Mouse (Mus musculus) cerebellum, adult 2 months (tissue): ENCODE measurements around the gene Psenen.

Experiments
- CTCF ChIP-seq: fragments of 200-500 bp; IDR thresholded peaks from 2 replicates; pipeline ENCODE4 v1.5.1; 2011; ENCODE audit warnings: low read depth, mild to moderate bottlenecking, control low read depth, low read length, moderate library complexity, borderline replicate concordance; ENCODE audit not compliant: insufficient read depth
- POLR2A ChIP-seq: fragments of 200-500 bp; IDR thresholded peaks from 2 replicates; pipeline ENCODE4 v1.6.1; 2011; ENCODE audit warnings: low read length, control low read depth, borderline replicate concordance; ENCODE audit not compliant: insufficient read depth

DNA sequence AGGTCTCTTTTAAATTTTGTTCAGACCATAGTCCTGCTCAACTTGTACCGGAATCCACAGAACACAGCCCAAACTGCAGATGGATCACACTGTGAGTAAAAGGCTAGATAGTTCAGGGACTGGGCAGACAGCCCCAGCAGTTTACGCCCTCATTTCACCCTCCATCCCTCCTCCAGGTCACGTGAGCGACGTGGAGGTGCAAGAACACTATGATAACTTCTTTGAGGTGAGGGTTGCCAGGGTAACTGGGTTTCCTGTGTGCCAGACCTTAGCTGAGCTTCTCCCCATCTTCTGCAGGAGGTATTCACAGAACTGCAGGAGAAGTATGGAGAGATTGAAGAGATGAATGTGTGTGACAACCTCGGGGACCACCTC, 466 bp upstream of the Psenen start:
- no peak for TF ChIP-seq CTCF
- TF ChIP-seq POLR2A: no peak
